Mouse (Mus musculus): Measurements from ENCODE around the gene Foxo3. TPM values are rescaled to one million over a fixed set of nuclear protein-coding genes. Genes with fewer than 3 reads are reported as not detected.

The Foxo3 gene
- total and polyA plus RNA-seq, 2 experiments, result 17.0 to 35.4 TPM

- WGBS, result 5% methylated on average over 65 of the region's 65 CpGs
- H3K4me3 ChIP-seq (ENCODE audit: insufficient read depth, low read depth, low read length), result peak overlapping the region; percentile 79
- peak overlapping the region; percentile 88 for H3K27ac ChIP-seq (replicated peaks; ENCODE audit: insufficient read depth, low read depth, low read length)
- no peak for DNase-seq (ENCODE audit: extremely low read depth, low read depth, low spot score)
- H3K79me2 ChIP-seq (ENCODE audit: control insufficient read depth, insufficient read depth, low read length), result peaks cover 16% of the 10 kb centered on the region; the same call in 1 of the 2 replicates
- TF ChIP-seq CTCF (IDR thresholded peaks at IDR 0.05; ENCODE audit: low read depth, low read length) (no peak), POLR2A (IDR thresholded peaks at IDR 0.05; ENCODE audit: extremely low read depth, insufficient read depth, low read length) (no peak)
- H3K36me3 ChIP-seq (ENCODE audit: control insufficient read depth, insufficient read depth, low read length), result peaks cover 5% of the 10 kb centered on the region; the same call in 1 of the 2 replicates
- H3K27me3 ChIP-seq (ENCODE audit: control insufficient read depth, insufficient read depth, low read length), result no peaks in the 10 kb centered on the region
- peaks cover 20% of the 10 kb centered on the region for H3K4me1 ChIP-seq (ENCODE audit: control insufficient read depth, insufficient read depth, low read length)
- peak overlapping the region; percentile 98 for H3K9ac ChIP-seq (ENCODE audit: low read depth, low read length)
Measured at GRCm38 (mm10) chr10:42274712-42275400, 1.7 kb downstream of the Foxo3 start.

- Histone ChIP-seq H3K36me3 (ENCODE audit: control insufficient read depth, insufficient read depth, low read length) (peaks cover 6% of the 10 kb centered on the region; the same call in 1 of the 2 replicates), H3K4me3 (ENCODE audit: insufficient read depth, low read depth, low read length) (peak overlapping the region; percentile 79), H3K4me1 (ENCODE audit: control insufficient read depth, insufficient read depth, low read length) (peaks cover 29% of the 10 kb centered on the region), H3K9ac (ENCODE audit: low read depth, low read length) (peak overlapping the region; percentile 98), H3K79me2 (ENCODE audit: control insufficient read depth, insufficient read depth, low read length) (peaks cover 24% of the 10 kb centered on the region; the same call in 1 of the 2 replicates), H3K27ac (replicated peaks; ENCODE audit: insufficient read depth, low read depth, low read length) (peak overlapping the region; percentile 88), H3K27me3 (ENCODE audit: control insufficient read depth, insufficient read depth, low read length) (no peaks in the 10 kb centered on the region)
- WGBS, result 9% methylated on average over 21 of the region's 21 CpGs
- peak; percentile 100 for DNase-seq (ENCODE audit: extremely low read depth, low read depth, low spot score)
- TF ChIP-seq POLR2A (IDR thresholded peaks at IDR 0.05; ENCODE audit: extremely low read depth, insufficient read depth, low read length) (peak; percentile 87), CTCF (IDR thresholded peaks at IDR 0.05; ENCODE audit: low read depth, low read length) (no peak)
Measured at GRCm38 (mm10) chr10:42273760-42274691, 2.5 kb downstream of the Foxo3 start.

GRCm38 (mm10) chr10:42273403-42273759 is 3.2 kb downstream of the Foxo3 start:
- Histone ChIP-seq H3K4me3 (ENCODE audit: insufficient read depth, low read depth, low read length) (peak overlapping the region; percentile 52), H3K9ac (ENCODE audit: low read depth, low read length) (peak overlapping the region; percentile 52), H3K27ac (replicated peaks; ENCODE audit: insufficient read depth, low read depth, low read length) (peak overlapping the region; percentile 69), H3K36me3 (ENCODE audit: control insufficient read depth, insufficient read depth, low read length) (peaks cover 6% of the 10 kb centered on the region; the same call in 1 of the 2 replicates), H3K79me2 (ENCODE audit: control insufficient read depth, insufficient read depth, low read length) (peaks cover 28% of the 10 kb centered on the region; the same call in 1 of the 2 replicates), H3K27me3 (ENCODE audit: control insufficient read depth, insufficient read depth, low read length) (no peaks in the 10 kb centered on the region), H3K4me1 (ENCODE audit: control insufficient read depth, insufficient read depth, low read length) (peaks cover 32% of the 10 kb centered on the region)
- no peak for DNase-seq (ENCODE audit: extremely low read depth, low read depth, low spot score)
- TF ChIP-seq POLR2A (IDR thresholded peaks at IDR 0.05; ENCODE audit: extremely low read depth, insufficient read depth, low read length) (no peak), CTCF (IDR thresholded peaks at IDR 0.05; ENCODE audit: low read depth, low read length) (no peak)
- WGBS, result 43% methylated on average over 6 of the region's 6 CpGs

DNA sequence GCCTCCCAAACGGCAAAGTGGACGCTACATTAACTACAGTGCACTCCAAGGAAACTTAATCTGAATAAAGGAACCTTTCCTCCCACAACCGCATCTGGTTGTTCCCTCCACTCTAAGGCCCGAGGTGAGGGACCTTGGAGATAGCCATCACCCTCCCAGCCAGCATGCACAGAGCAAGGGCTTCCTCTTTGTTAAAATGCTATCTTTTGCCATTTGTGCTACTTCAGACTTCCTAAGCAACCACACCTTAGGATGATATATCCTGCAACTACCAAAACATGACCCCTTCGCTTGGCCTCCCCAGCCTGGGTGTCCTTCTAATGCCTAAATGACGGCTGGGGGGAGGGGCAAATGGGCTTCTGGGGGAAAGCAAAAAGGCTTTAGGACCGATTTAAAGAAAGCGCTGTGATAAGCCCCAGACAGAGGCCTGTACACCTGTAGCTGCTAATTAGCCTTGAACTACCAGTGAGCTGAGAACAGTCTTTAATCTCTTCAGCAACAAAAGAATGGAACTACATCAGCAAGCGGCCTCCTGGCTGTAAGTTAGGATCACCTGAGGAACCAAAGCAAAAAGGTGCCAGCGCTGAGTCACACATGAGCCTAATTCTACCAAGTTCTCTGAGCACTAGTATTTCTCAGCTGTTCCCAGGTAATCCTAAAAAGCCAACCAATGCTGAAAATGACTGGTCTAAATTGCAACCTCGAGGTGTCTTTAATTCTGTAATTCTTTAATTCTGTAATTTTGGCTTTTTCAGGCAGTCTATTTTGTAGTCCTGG is 4.9 kb downstream of the Foxo3 start:
- H3K4me1 ChIP-seq (ENCODE audit: control insufficient read depth, insufficient read depth, low read length), result peaks cover 38% of the 10 kb centered on the region
- peak overlapping the region; percentile 23; the same call in 1 of the 2 replicates for H3K9ac ChIP-seq (ENCODE audit: low read depth, low read length)
- H3K27me3 ChIP-seq (ENCODE audit: control insufficient read depth, insufficient read depth, low read length), result no peaks in the 10 kb centered on the region
- TF ChIP-seq CTCF (IDR thresholded peaks at IDR 0.05; ENCODE audit: low read depth, low read length) (no peak), POLR2A (IDR thresholded peaks at IDR 0.05; ENCODE audit: extremely low read depth, insufficient read depth, low read length) (no peak)
- WGBS, result 55% methylated on average over 11 of the region's 11 CpGs
- peaks cover 8% of the 10 kb centered on the region for H3K36me3 ChIP-seq (ENCODE audit: control insufficient read depth, insufficient read depth, low read length)
- H3K4me3 ChIP-seq (ENCODE audit: insufficient read depth, low read depth, low read length), result no peak overlapping the region
- DNase-seq (ENCODE audit: extremely low read depth, low read depth, low spot score), result no peak
- H3K79me2 ChIP-seq (ENCODE audit: control insufficient read depth, insufficient read depth, low read length), result peaks cover 34% of the 10 kb centered on the region; the same call in 1 of the 2 replicates
- peak overlapping the region; percentile 63 for H3K27ac ChIP-seq (replicated peaks; ENCODE audit: insufficient read depth, low read depth, low read length)

Data from liver, adult 2 months (tissue).